Mouse (Mus musculus): Measurements from ENCODE around the gene Hsd17b13. TPM values are rescaled to one million over a fixed set of nuclear protein-coding genes. Genes with fewer than 3 reads are reported as not detected.

The Hsd17b13 gene
- total RNA-seq, 2 experiments from 2014 or later: 59.3 to 169 TPM

DNA sequence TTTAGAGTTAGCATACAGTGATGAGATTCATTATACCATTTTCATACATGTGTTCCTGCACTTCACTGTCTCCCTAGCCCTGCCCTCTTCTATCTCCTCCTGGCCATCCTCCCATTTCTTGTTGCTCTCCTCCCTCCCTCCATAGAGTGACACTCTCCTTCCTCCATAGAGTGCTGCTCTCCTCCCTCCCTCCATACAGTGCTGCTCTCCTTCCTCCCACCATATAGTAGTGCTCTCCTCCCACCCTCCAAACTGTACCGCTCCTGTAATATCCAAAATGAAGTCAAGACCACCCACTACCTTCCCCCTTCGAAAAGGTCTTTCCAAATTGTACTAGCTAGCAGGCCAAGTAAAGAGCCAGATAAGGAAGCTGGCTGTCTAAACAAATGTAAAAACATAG, 53.5 kb downstream of the Hsd17b13 start:
- no peak for DNase-seq

GRCm38 (mm10) chr5:103923101-103923500, 54.1 kb downstream of the Hsd17b13 start:
- no peak for DNase-seq

DNA sequence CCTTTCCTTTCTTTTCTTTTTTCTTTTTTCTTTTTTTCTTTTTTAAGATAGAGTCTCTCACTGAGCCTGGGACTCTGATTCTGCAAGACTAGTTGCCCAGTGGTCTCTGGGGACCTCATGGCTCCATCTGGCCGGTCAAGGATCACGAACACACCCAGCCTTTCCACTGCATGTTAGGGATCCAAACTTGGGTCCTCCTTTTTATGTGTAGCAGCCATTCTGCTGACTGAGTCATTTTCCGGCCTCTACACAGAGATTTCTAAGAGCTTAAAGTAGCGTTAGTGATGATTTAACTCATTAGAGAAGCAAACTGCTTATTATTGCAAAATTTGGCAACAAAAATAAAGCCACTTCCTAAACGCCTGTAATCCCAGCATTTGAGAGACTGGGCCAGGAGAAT, 54.8 kb downstream of the Hsd17b13 start:
- DNase-seq: no peak

DNA sequence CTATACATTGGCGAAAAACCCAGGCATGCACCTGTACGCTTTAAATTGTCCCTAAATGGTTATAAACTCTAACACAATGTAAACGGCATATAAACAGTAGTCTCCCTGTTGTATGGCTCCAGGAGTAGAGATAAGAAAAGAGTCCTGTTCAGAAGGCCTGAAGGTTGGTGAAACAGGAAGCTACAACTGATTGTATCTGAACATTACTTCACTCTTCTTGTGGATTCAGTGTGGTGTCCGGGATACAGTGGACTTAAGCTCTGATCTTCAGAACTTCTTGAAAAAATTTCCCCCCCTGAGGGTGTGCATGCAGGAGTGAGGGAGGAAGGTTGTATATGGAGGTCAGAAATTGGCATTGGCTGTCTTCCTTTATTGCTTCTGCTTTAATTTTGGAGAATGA, 57.7 kb downstream of the Hsd17b13 start:
- no peak for DNase-seq

DNA sequence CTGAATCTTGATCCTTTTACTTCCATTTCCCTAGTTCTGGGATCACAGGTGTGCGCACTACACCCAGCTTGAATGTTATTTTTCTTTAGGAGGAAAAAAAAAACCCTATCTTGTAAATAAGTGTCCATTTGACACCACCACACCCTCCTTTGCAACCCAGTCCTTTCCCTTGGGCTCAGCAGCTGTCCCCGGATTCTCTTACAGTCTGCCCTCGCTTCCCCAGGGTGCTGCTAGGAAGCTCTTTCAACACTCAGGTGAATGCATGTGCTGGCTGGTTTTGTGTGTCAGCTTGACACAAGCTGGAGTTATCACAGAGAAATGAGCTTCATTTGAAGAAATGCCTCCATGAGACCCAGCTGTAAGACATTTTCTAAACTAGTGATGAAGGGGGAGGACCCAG, 59.0 kb downstream of the Hsd17b13 start:
- no peak for DNase-seq

DNA sequence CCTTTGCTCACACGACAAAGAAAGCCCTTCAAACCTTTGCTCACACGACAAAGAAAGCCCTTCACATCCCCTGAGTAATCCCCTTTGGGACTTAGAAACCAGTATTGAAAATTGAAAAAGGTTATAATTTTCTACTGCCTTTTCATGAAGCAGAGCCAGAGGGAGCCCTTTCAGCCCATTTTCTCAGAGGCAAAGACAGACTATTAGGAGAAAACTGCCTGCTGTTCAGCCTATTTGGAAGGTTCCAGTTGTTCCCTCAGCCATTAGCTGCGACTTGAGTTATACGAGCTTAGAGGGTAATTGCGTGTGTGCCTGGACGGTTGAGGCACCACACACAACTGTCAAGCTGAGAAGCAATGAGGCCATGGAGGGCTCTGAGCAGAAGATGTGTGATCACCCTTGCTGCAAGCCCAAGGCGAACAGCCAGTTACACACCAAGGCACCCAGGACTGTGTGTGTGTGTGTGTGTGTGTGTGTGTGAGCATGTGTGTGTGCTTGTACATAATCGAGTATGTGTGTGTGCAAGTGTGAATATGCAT, 59.8 kb downstream of the Hsd17b13 start:
- no peak for DNase-seq

GRCm38 (mm10) chr5:103916595-103917356, 60.4 kb downstream of the Hsd17b13 start:
- DNase-seq: no peak

DNA sequence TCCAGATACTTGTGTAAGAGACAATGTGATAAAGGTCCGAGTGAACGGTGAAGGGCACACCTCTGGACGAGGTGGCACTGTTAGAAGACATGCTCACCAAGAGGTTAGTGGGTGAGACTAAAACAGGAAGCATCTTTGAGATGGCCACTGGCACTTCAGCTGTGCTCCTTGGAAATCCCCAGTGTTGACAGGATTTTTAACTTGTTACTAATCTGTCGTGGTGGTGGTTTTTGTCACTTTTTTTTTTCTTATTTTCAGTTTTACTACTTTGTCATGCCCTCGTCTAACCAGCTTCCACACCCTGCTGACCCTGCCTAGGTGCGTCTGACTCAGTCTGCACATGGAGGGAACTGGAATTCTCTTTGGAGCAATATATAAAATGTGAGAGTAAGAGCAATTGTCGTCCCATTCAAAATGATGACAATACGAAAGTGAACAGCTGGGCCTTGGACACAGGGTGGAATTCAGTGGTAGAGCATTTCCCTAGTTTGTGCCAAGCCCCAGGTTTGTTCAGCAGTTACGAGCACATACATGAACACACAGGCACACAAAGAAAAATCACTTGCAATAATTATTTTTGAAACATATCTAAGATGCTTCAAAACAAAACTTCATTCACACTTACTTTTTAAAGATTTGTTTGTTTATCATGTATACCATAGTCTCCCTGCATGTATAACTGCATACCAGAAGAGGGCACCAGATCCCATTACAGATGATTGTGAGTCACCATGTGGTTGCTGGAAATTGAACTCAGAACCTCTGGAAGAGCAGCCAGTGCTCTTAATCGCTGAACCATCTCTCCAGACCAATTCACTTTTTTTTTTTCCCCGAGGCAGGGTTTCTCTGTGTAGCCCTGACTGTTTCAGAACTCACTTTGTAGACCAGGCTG, 62.6 kb downstream of the Hsd17b13 start:
- no peak for DNase-seq

GRCm38 (mm10) chr5:103913150-103913549, 64.1 kb downstream of the Hsd17b13 start:
- no peak for DNase-seq

DNA sequence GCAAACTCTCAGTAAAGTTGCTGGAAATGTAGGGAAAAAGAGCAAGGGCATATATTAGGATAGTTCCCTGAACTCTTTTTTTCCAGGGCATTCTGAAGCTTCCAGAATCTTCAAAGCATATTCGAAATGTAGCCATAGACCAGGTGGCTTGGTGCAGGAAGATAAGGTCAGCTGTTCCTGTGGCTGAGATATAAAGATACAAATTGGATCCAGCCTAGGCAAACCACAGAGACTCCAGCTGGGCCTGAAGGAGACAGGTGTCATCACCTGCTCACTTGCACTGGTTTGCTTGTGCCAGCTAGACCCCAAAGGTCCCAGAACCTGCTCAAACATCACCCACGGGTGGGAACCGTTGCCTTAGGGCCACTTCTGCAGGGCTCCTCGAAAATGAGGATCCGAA, 65.7 kb downstream of the Hsd17b13 start:
- DNase-seq: no peak

- peak; percentile 92 for DNase-seq
Measured at GRCm38 (mm10) chr5:103910748-103911409, 66.3 kb downstream of the Hsd17b13 start, which contains the start of gene Klhl8. Klhl8 (minus strand) TSS chr5:103911259.

DNA sequence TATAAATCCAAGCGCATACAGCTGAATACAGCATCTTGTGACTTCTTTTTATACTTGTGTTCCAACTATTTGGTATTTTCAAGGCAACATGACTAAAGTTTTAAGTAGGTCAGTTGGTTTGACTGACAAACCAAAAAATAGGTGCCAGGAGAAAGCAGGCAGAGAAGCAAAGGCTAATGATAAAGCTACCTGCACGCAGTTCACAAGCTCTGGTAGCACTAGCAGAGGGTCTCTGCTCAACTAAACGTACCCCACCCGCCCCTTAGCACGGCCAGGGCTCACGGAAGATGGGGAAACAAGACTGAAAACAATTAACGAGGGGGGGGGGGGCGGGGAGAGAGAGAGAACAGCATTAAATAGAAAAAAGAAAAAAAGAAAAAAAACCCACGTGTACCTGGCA, 67.1 kb downstream of the Hsd17b13 start:
- DNase-seq: no peak

- no peak for DNase-seq
Measured at GRCm38 (mm10) chr5:103909466-103909865, 67.7 kb downstream of the Hsd17b13 start.

- no peak for DNase-seq
Measured at GRCm38 (mm10) chr5:103908851-103909250, 68.4 kb downstream of the Hsd17b13 start.

- no peak for DNase-seq
Measured at GRCm38 (mm10) chr5:103907844-103908243, 69.4 kb downstream of the Hsd17b13 start.

DNA sequence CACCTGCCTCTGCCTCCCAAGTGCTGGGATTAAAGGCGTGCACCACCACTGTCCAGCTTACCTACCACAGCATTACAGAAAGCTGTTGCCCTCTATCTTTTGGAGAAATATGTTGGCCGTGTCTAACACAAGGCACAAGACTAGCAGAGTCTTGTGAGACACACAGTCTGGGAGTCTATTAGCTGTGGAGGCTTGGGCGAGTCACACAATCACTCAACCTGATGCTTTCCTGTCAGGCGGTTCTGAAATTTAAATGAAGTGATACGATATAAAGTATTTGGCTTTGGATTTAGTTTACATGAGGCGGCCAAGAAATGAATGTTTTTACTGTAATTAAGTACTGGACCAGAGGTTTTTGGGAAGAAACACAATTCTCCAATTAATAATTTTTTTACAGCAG, 71.0 kb downstream of the Hsd17b13 start:
- DNase-seq: no peak

Other genes with a start within 250 kb of the Hsd17b13 start
- gene Klhl8, start 66.2 kb downstream of the Hsd17b13 start, total RNA-seq (2021): 10 to 100 TPM; 12.0 to 15.7 TPM
- gene Hsd17b11, start 44.5 kb upstream of the Hsd17b13 start, total RNA-seq (2021): 10 to 100 TPM; 58.6 to 77.1 TPM
- 10 to 100 TPM; 52.0 to 53.2 TPM for gene Nudt9, start 68.9 kb upstream of the Hsd17b13 start, total RNA-seq (2021)
- gene Gm17660, start 100.2 kb upstream of the Hsd17b13 start, total RNA-seq (2021): not detected
- 100 to 1,000 TPM; 142 to 154 TPM for gene Sparcl1, start 136.3 kb upstream of the Hsd17b13 start, total RNA-seq (2021)
- not detected for gene Dspp, start 193.3 kb upstream of the Hsd17b13 start, total RNA-seq (2021)
- 1 to 10 TPM in 1 of 2 experiments, under 1 TPM in 1; 0.18 to 8.6 TPM for gene Dmp1, start 225.2 kb upstream of the Hsd17b13 start, total RNA-seq (2021)